Mouse (Mus musculus) cerebellum, adult 2 months (tissue): Measurements from ENCODE around the gene Cenpu. TPM values are rescaled to one million over a fixed set of nuclear protein-coding genes. Genes with fewer than 3 reads are reported as not detected.

Source experiments
- DNase-seq, 2 experiments: peaks; one replicate each; pipeline ENCODE4 v3.0.0; 2021
- H3K27ac ChIP-seq: fragments of 200-500 bp; 2 replicates; pipeline ENCODE4 v1.5.1; 2012; ENCODE audit warnings: low read length, control low read depth, inconsistent platforms; ENCODE audit not compliant: insufficient read depth
- H3K27me3 ChIP-seq: fragments of 200-500 bp; 2 replicates; pipeline ENCODE4 v1.6.1; 2012; ENCODE audit warnings: inconsistent platforms, mild to moderate bottlenecking, low read length, moderate library complexity; ENCODE audit not compliant: control insufficient read depth, insufficient read depth
- H3K4me1 ChIP-seq: fragments of 200-500 bp; 2 replicates; pipeline ENCODE4 v1.6.1; 2011; ENCODE audit warnings: low read length; ENCODE audit not compliant: control insufficient read depth, insufficient read depth
- H3K4me3 ChIP-seq: fragments of 200-500 bp; replicated peaks from 2 replicates; pipeline ENCODE3; 2011; ENCODE audit warnings: mild to moderate bottlenecking, low read depth, low read length, control low read depth; ENCODE audit not compliant: insufficient read depth
- CTCF ChIP-seq: fragments of 200-500 bp; IDR thresholded peaks from 2 replicates; pipeline ENCODE4 v1.5.1; 2011; ENCODE audit warnings: low read depth, mild to moderate bottlenecking, control low read depth, low read length, moderate library complexity, borderline replicate concordance; ENCODE audit not compliant: insufficient read depth
- POLR2A ChIP-seq: fragments of 200-500 bp; IDR thresholded peaks from 2 replicates; pipeline ENCODE4 v1.6.1; 2011; ENCODE audit warnings: low read length, control low read depth, borderline replicate concordance; ENCODE audit not compliant: insufficient read depth
- WGBS: fragments of 180-500 bp; shearing (Covaris S2); methylation state at CpG from one replicate; pipeline ENCODE4 v1.1.7; 2018; 5-methylcytosine and 5-hydroxymethylcytosine counted together
- polyA plus RNA-seq: library from polyadenylated mRNA; depleted of rRNA; stranded (reverse); fragments of >200 nt; gene quantifications from 2 replicates; pipeline ENCODE4 v1.2.3, GENCODE M21; 2012

Gene Cenpu
- polyA plus RNA-seq, 1 experiment: 1.3 TPM

DNA sequence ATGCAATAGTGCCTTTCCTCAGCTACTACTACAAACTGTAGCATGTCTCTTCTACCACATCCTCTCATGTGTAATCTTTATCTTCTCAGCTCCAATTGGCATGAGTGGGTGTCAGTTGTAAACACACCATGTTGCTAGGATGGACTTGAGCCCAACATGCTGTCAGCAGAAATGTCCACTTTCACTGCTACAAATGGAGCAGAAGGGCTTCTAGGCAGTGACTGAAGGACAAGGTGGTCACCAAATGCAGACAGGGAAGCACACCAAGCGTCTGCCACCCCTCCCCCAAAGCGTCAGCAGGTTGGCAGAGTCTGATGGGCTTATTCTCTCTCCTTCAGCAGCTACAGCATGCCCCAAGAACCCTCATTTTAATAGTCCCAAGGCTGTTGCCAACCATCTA lies 41.9 kb downstream of the Cenpu start:
- Histone ChIP-seq H3K27me3 (no peaks in the 10 kb centered on the region), H3K4me1 (no peaks in the 10 kb centered on the region), H3K4me3 (no peak overlapping the region), H3K27ac (no peak overlapping the region)
- TF ChIP-seq POLR2A: no peak
- no peak for TF ChIP-seq CTCF
- peak; percentile 20 to 49 for DNase-seq
- WGBS: 8% methylated on average over 2 of the region's 2 CpGs

DNA sequence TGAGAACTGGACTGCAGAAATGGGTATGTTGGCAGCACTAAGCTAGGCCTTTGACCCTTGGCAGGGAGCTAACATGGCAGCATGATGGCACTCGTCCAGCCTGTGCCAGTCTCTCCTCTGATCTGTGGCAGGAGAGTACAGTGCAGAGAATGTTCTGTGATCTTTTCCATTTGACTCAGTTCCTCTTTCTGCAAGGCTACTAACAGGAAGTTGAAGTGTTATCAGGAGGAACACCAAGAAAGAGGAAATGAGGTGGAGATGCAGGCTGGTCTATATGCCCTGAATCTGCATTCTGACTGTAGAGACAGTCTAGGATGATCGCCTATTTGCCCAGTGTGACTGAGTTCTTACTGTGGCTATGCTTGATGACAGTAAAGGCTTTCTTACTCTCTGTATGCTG lies 43.8 kb downstream of the Cenpu start:
- DNase-seq: no peak
- TF ChIP-seq POLR2A (no peak), CTCF (no peak)
- Histone ChIP-seq H3K27ac (no peak overlapping the region), H3K27me3 (no peaks in the 10 kb centered on the region), H3K4me3 (no peak overlapping the region), H3K4me1 (no peaks in the 10 kb centered on the region)
- 82% methylated on average over 2 of the region's 2 CpGs for WGBS

GRCm38 (mm10) chr8:46596530-46596929 lies 44.7 kb downstream of the Cenpu start:
- WGBS: 99% methylated on average over 2 of the region's 2 CpGs
- Histone ChIP-seq H3K27me3 (no peaks in the 10 kb centered on the region), H3K4me1 (no peaks in the 10 kb centered on the region), H3K27ac (no peak overlapping the region), H3K4me3 (no peak overlapping the region)
- no peak for TF ChIP-seq CTCF
- TF ChIP-seq POLR2A: no peak
- no peak for DNase-seq

DNA sequence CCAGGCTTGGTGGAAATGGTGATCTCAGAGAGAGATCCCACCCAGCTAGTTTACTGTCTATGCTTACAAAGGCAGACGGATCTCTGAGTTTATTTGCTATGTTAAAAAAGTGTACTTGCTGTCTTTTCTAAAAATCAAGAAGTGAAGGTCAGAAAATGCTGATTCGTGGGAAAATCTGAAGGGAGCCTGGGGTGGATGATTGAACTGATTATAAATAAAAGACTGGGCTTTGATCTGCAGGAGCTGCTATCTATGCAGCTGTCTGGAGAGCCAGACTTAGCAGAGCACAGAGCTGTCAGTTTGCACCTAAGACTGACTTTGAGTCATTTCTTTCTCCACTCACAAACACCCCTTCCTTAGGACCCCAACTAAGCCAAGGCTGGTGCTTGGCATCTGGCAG lies 45.6 kb downstream of the Cenpu start:
- no peaks in the 10 kb centered on the region for H3K27me3 ChIP-seq
- no peak overlapping the region for H3K27ac ChIP-seq
- no peak for DNase-seq
- no peaks in the 10 kb centered on the region for H3K4me1 ChIP-seq
- 87% methylated on average over 2 of the region's 2 CpGs for WGBS
- no peak for TF ChIP-seq POLR2A
- TF ChIP-seq CTCF: no peak
- no peak overlapping the region for H3K4me3 ChIP-seq

DNA sequence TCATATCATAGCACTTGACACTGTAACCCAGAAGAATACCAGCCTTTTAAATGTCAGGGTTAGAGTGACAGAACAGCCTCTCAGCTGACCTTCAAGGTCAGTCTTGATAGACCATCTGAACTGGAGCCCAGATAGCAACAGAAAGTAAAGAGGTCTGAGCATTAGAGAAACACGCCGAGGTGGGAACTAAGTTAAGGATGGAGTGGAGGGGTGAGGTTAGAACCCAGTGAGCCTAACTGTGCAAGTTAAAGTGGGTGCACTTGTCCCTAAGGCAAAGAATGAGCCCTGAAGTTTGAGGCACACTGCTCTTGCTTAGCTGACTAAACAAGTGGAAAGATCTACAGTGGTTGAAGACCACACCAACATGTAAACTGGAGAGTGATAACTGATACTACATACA lies 46.3 kb downstream of the Cenpu start:
- 92% methylated on average over 2 of the region's 2 CpGs for WGBS
- Histone ChIP-seq H3K4me1 (no peaks in the 10 kb centered on the region), H3K27me3 (no peaks in the 10 kb centered on the region), H3K4me3 (no peak overlapping the region), H3K27ac (no peak overlapping the region)
- DNase-seq: no peak
- TF ChIP-seq POLR2A (no peak), CTCF (no peak)

DNA sequence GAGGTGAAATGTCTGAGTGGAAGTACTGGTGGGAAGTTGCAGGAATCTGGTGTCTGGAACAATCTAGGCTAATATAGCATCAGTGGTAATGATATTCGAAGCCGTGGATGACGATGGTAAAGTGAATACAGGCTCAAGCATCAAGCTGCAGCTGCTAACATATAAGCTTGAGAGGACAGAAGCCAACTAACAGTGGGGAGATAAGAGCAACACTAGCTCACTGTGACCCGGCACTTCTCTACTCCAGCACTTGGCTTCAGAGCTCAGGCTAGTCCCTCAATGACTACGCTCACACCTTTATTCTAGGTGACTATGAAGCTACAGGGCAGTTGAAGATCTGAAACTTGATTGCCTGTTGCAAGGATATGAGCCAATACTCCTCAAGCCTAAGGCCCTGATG lies 46.9 kb downstream of the Cenpu start:
- Histone ChIP-seq H3K4me3 (no peak overlapping the region), H3K27ac (no peak overlapping the region), H3K4me1 (no peaks in the 10 kb centered on the region), H3K27me3 (no peaks in the 10 kb centered on the region)
- 91% methylated on average over 5 of the region's 5 CpGs for WGBS
- TF ChIP-seq CTCF: no peak
- TF ChIP-seq POLR2A: no peak
- no peak for DNase-seq

DNA sequence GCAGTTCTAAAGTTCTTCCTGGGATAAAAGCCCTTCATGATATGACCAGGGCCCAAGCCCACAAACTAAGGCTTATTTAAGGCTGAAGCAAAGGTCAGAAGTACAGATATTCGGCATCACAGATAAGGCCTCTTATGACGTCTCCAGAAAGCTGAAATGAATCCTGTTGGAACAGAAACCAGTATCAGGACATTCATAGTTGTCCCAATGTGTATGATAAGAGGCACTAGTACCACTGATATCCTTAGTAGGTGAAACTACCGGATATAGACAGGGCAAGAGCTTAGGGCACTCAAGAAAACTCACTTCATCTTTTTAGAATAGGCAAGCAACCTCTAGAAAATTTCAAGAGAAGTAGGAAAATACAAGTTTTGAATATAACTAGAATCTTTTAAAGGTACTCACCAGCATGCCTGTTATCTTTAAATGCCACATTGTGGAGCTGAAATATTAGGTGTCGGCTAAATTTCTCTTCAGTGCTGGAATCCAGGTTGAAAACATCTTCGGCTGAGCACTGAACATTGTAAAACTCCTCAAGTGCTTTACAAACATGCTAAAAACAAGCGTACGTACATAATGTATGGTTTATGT lies 47.6 kb downstream of the Cenpu start:
- TF ChIP-seq CTCF (no peak), POLR2A (no peak)
- H3K27me3 ChIP-seq: no peaks in the 10 kb centered on the region
- no peak for DNase-seq
- no peak overlapping the region for H3K4me3 ChIP-seq
- 98% methylated on average over 7 of the region's 7 CpGs for whole genome bisulfite sequencing
- H3K4me1 ChIP-seq: no peaks in the 10 kb centered on the region
- H3K27ac ChIP-seq: no peak overlapping the region

DNA sequence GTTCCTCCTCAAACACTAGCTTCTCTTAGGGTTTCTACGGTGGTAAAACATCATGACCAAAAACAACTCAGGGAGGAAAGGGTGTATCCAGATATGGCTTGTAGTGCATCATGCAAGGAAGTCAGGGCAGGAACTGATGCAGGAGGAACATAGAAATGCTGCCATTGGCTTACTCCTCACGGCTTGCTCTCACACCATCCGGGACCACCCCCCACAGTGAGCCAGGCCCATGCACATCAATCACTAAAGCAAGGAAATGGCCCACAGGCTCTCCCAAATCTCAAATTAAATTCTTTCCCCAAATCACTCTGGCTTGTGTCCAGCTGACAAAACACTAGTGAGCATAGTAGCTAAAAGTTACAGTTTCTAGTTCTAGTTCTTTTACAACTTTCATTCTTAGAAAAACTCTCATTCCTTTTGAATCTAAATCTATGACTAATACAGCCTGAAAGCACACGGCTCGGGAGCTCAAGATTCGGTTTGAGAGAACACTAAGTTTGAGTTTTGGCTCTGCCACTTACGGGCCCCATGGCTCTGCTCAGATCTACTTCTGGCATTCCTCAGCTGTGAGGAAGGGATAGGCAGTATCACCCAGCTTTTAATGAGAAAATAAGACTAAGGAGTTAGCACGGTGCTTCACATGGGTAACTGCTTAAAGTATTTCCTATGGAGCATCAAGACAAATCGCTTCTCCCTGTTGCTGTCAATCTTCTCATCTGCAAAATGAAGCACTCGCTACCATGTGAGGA lies 49.3 kb downstream of the Cenpu start:
- TF ChIP-seq POLR2A: no peak
- TF ChIP-seq CTCF: no peak
- 60% methylated on average over 10 of the region's 10 CpGs for WGBS
- Histone ChIP-seq H3K27ac (no peak overlapping the region), H3K27me3 (no peaks in the 10 kb centered on the region), H3K4me3 (no peak overlapping the region), H3K4me1 (no peaks in the 10 kb centered on the region)
- no peak for DNase-seq
